Comparison of ENCODE assay signal across 9 mouse cellular contexts in genomic region chr5:136568776-136569175, GRCm38 (mm10). TPM values are rescaled to one million over a fixed set of nuclear protein-coding genes. Genes with fewer than 3 reads are reported as not detected.
DNase-seq lines count a peak whose midpoint lies in the region; ATAC-seq and TF ChIP-seq lines count a peak whose summit lies in the region.
"Had no signal": no experiment of that assay in that cellular context is flagged by ENCODE, and none has a peak within 500 bp of the region (broad histone marks: within the 10 kb centered on the region; RNA-seq: fewer than 3 reads in every experiment).

No protein-coding gene starts in this region.

- H3K4me3 ChIP-seq in bone marrow, adult 2 months (replicated peaks; ENCODE audit: control insufficient read depth, low read depth, low read length): peak overlapping the region; percentile 74
- peak overlapping the region; percentile 54 for H3K4me3 ChIP-seq in embryonic fibroblast, embryonic 13.5 days (ENCODE audit: insufficient read depth, low read length)
- H3K4me3 ChIP-seq in heart, embryonic 14.5 days (ENCODE audit: control insufficient read depth in 1 of 2, insufficient read depth in 1 of 2, low read depth in 1 of 2, low read length in 2 of 2): peak overlapping the region; percentile 63 to 72
- H3K4me3 ChIP-seq in liver, embryonic 15.5 days (replicated peaks): peak overlapping the region; percentile 89
- H3K4me3 ChIP-seq in neural tube, embryonic 11.5 days (ENCODE audit: low read depth, low read length): peak overlapping the region; percentile 81
- peak overlapping the region; percentile 96 for H3K4me3 ChIP-seq in stomach, embryonic 16.5 days (replicated peaks; ENCODE audit: low read length)

- H3K36me3 ChIP-seq in heart, embryonic 14.5 days (ENCODE audit: control insufficient read depth, insufficient read depth, low read length): no peaks in the 10 kb centered on the region
- H3K36me3 ChIP-seq in liver, embryonic 15.5 days (replicated peaks): no peaks in the 10 kb centered on the region
- no peaks in the 10 kb centered on the region for H3K36me3 ChIP-seq in neural tube, embryonic 11.5 days (ENCODE audit: control insufficient read depth, insufficient read depth, low read length)
- H3K36me3 ChIP-seq in stomach, embryonic 16.5 days (ENCODE audit: control insufficient read depth, insufficient read depth, low read length): no peaks in the 10 kb centered on the region

- 0 out of 2 replicates have a peak, but pooled peaks have one; percentile 38 for TF ChIP-seq POLR2A in bone marrow, adult 2 months (IDR thresholded peaks at IDR 0.05; ENCODE audit: borderline replicate concordance, control insufficient read depth, low read depth, low read length)
- no peak for TF ChIP-seq POLR2A in embryonic fibroblast, embryonic 13.5 days (IDR thresholded peaks at IDR 0.05; ENCODE audit: low read depth, low read length)

- peak overlapping the region; percentile 100 for H3K4me2 ChIP-seq in heart, embryonic 14.5 days (ENCODE audit: low read length)
- H3K4me2 ChIP-seq in liver, embryonic 15.5 days: peak overlapping the region; percentile 98
- H3K4me2 ChIP-seq in neural tube, embryonic 11.5 days (ENCODE audit: low read depth): peak overlapping the region; percentile 96
- H3K4me2 ChIP-seq in stomach, embryonic 16.5 days (ENCODE audit: low read depth, low read length): peak overlapping the region; percentile 100

- H3K4me1 ChIP-seq in bone marrow, adult 2 months (ENCODE audit: control insufficient read depth, insufficient read depth, low read length): peaks cover 1% of the 10 kb centered on the region; the same call in 1 of the 2 replicates
- peaks cover 7% of the 10 kb centered on the region for H3K4me1 ChIP-seq in embryonic fibroblast, embryonic 13.5 days (ENCODE audit: control insufficient read depth, insufficient read depth, low read length)
- peaks cover 5 to 13% of the 10 kb centered on the region in 2 experiments for H3K4me1 ChIP-seq in heart, embryonic 14.5 days (ENCODE audit: control insufficient read depth in 2 of 2, insufficient read depth in 2 of 2, low read length in 2 of 2)
- H3K4me1 ChIP-seq in liver, embryonic 15.5 days (replicated peaks): peaks cover 41% of the 10 kb centered on the region
- peaks cover 8% of the 10 kb centered on the region for H3K4me1 ChIP-seq in neural tube, embryonic 11.5 days (ENCODE audit: control insufficient read depth, insufficient read depth, low read length)
- H3K4me1 ChIP-seq in stomach, embryonic 16.5 days (ENCODE audit: control insufficient read depth, insufficient read depth, low read length): peaks cover 15% of the 10 kb centered on the region

- peak overlapping the region; percentile 37; the same call in 1 of the 2 replicates for H3K27ac ChIP-seq in bone marrow, adult 2 months (ENCODE audit: control insufficient read depth, insufficient read depth, low read depth, low read length, poor library complexity)
- H3K27ac ChIP-seq in embryonic fibroblast, embryonic 13.5 days (ENCODE audit: insufficient read depth, low read length): no peak overlapping the region; the same call in 1 of the 2 replicates
- H3K27ac ChIP-seq in heart, embryonic 14.5 days (replicated peaks in 1 of 2; ENCODE audit: control insufficient read depth in 1 of 2, insufficient read depth in 1 of 2, low read depth in 2 of 2, low read length in 2 of 2): no peak overlapping the region
- H3K27ac ChIP-seq in liver, embryonic 15.5 days (replicated peaks): no peak overlapping the region
- H3K27ac ChIP-seq in neural tube, embryonic 11.5 days (ENCODE audit: low read depth, low read length): no peak overlapping the region
- H3K27ac ChIP-seq in stomach, embryonic 16.5 days (ENCODE audit: low read length): no peak overlapping the region

- DNase-seq in 3T3-L1 (ENCODE audit: low read depth, low spot score): peak; percentile 77
- DNase-seq in kidney, postnatal 10 days: peak; percentile 91
- peak; percentile 83 for DNase-seq in neural tube, embryonic 11.5 days (ENCODE audit: low spot score)

- under 1% methylated on average over 28 of the region's 36 CpGs for WGBS in bone marrow, adult 2 months
- WGBS in heart, embryonic 14.5 days: under 1% methylated on average over 25 of the region's 36 CpGs
- under 1% methylated on average over 34 of the region's 36 CpGs for WGBS in liver, embryonic 15.5 days (ENCODE audit: insufficient replicate concordance)
- under 1% methylated on average over 33 of the region's 36 CpGs for WGBS in neural tube, embryonic 11.5 days
- under 1% methylated on average over 36 of the region's 36 CpGs for WGBS in stomach, embryonic 16.5 days

- H3K9ac ChIP-seq in heart, embryonic 14.5 days (ENCODE audit: low read length): peak overlapping the region; percentile 88
- H3K9ac ChIP-seq in liver, embryonic 15.5 days: peak overlapping the region; percentile 37; the same call in 1 of the 2 replicates
- no peak overlapping the region; the same call in 1 of the 2 replicates for H3K9ac ChIP-seq in neural tube, embryonic 11.5 days (ENCODE audit: low read length)
- H3K9ac ChIP-seq in stomach, embryonic 16.5 days (ENCODE audit: low read length): peak overlapping the region; percentile 97

- ATAC-seq in heart, embryonic 14.5 days (ENCODE audit: insufficient number of reproducible peaks, insufficient read depth, low FRiP score, low read depth): no peak
- ATAC-seq in liver, embryonic 15.5 days (ENCODE audit: insufficient read depth): no peak
- ATAC-seq in neural tube, embryonic 11.5 days (ENCODE audit: insufficient read depth, low FRiP score, low TSS enrichment): 0 out of 2 replicates have a peak, but pooled peaks have one; percentile 4
- no peak for ATAC-seq in stomach, embryonic 16.5 days (ENCODE audit: insufficient read depth, low FRiP score)
- ATAC-seq: Patski had no signal

- peak; percentile 31; the same call in 1 of the 2 replicates for TF ChIP-seq CTCF in bone marrow, adult 2 months (IDR thresholded peaks at IDR 0.05; ENCODE audit: control insufficient read depth, insufficient read depth, low read length)
- TF ChIP-seq CTCF in embryonic fibroblast, embryonic 13.5 days (IDR thresholded peaks at IDR 0.05; ENCODE audit: borderline replicate concordance, insufficient read depth, low read length): peak; percentile 44; the same call in 1 of the 2 replicates

- no peaks in the 10 kb centered on the region for H3K9me3 ChIP-seq in heart, embryonic 14.5 days (ENCODE audit: control insufficient read depth, low read length)
- H3K9me3 ChIP-seq in liver, embryonic 15.5 days (replicated peaks): no peaks in the 10 kb centered on the region
- H3K9me3 ChIP-seq in neural tube, embryonic 11.5 days (ENCODE audit: control insufficient read depth, low read length): no peaks in the 10 kb centered on the region
- no peaks in the 10 kb centered on the region for H3K9me3 ChIP-seq in stomach, embryonic 16.5 days (replicated peaks; ENCODE audit: control insufficient read depth, low read length)

- peaks cover 15% of the 10 kb centered on the region; the same call in 1 of the 2 replicates for H3K27me3 ChIP-seq in heart, embryonic 14.5 days (ENCODE audit: control insufficient read depth, insufficient read depth, low read length)
- H3K27me3 ChIP-seq in liver, embryonic 15.5 days: peaks cover 64% of the 10 kb centered on the region
- H3K27me3 ChIP-seq in neural tube, embryonic 11.5 days (ENCODE audit: control insufficient read depth, insufficient read depth, low read length): 0 out of 2 replicates have a peak, but pooled peaks cover 4% of the 10 kb centered on the region
- no peaks in the 10 kb centered on the region for H3K27me3 ChIP-seq in stomach, embryonic 16.5 days (ENCODE audit: control insufficient read depth, insufficient read depth, low read length)
- H3K27me3 ChIP-seq: Patski had no signal

RNA-seq across cellular contexts. Expression of gene Cux1, which starts 1.5 kb away (rescaled TPM):
- polyA plus RNA-seq in bone marrow, adult 2 months (2011; ENCODE audit: insufficient read depth, insufficient read length, low replicate concordance, missing spikeins): 18.4 and 37.1 TPM in 2 replicates
- polyA plus RNA-seq in embryonic fibroblast, embryonic 13.5 days (2011; ENCODE audit: insufficient read length, low read depth, missing spikeins): 48.4 and 80.9 TPM in 2 replicates
- 71.6 and 76.8 TPM in 2 replicates for polyA plus RNA-seq in heart, embryonic 14.5 days (2014; fragmentation: Nextera tagmentation; extraction: Ambion mirVana)
- polyA plus RNA-seq in liver, embryonic 15.5 days (2015; fragmentation: Nextera tagmentation; extraction: Ambion mirVana): 16.9 and 17.1 TPM in 2 replicates
- 109 and 111 TPM in 2 replicates for polyA plus RNA-seq in neural tube, embryonic 11.5 days (2014; fragmentation: Nextera tagmentation; extraction: Ambion mirVana)
- polyA plus RNA-seq in stomach, embryonic 16.5 days (2015; fragmentation: Nextera tagmentation; extraction: Ambion mirVana): 76.1 and 77.7 TPM in 2 replicates
